Mouse (Mus musculus) spleen, adult 2 months (tissue): ENCODE results near the gene Rmdn3.

ENCODE experiments used
- CTCF ChIP-seq: fragments of 200-500 bp; IDR thresholded peaks from 2 replicates; pipeline ENCODE4 v1.5.1; 2011; ENCODE audit warnings: mild to moderate bottlenecking, inconsistent platforms; ENCODE audit not compliant: insufficient read depth, insufficient read length, insufficient replicate concordance; ENCODE audit errors: extremely low read depth
- POLR2A ChIP-seq: fragments of 200-500 bp; IDR thresholded peaks from 2 replicates; pipeline ENCODE4 v1.6.1; 2011; ENCODE audit warnings: low read depth, low read length, inconsistent platforms

DNA sequence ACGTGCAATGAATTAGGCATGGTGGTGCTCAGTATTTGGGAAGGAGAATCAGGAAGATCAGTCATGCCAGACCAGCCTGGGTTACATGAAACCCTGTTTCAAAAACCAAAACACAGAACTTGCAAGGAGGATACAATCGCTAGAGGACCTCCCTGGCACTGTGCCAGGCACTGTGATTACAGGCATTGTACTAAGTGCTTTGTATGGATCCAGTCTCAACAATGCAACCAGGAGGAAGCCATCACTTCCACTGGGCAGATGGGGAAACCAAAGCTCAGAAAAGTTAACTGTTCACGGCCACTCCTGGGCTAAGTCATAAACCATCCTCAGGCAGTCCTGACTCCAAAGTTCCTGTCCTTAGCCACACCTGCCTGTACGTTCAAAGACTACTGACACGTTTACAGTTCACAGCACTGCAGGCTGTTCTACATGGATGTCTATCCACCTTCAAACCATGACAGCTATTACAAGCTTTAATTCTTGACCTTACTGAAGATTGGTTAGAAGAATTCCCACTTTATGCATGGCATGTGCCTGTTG lies 46.1 kb upstream of the Rmdn3 start:
- TF ChIP-seq POLR2A (no peak), CTCF (no peak)
